Mouse (Mus musculus) kidney, adult 11 months (tissue): ENCODE data around the gene Gstt2.
A peak's percentile ranks its signal among the peaks of the same experiment; 100 is the strongest.

ENCODE experiments used
- DNase-seq: peaks from one replicate; pipeline ENCODE4 v3.0.0; 2022

Gene Gstt2

GRCm38 (mm10) chr10:75837248-75837759 lies at the start of gene Gstt2:
TSS of gene Gstt2 (minus strand) at chr10:75837424.
- peak; percentile 98 for DNase-seq

DNA sequence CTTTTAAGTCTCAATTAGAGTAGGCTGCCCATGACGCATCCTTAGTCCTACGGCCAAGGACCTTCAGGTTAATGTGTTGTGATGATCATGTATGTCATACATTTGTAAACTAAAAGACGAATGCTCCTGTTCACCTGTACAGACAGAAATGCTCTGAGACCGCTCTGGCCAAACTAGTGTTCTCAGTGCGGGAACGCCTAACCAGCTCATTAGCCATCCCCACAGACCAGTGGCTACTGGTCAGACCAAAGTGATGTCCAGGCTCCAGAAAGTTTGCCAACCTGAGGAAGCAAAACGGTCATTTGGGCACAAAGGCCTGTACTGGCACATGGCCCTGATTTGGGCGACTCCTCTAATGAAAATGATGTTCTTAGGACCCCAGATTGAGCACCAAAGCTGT lies 47.5 kb upstream of the Gstt2 start:
- no peak for DNase-seq

GRCm38 (mm10) chr10:75883232-75883552 lies 46.0 kb upstream of the Gstt2 start:
- peak; percentile 93 for DNase-seq

DNA sequence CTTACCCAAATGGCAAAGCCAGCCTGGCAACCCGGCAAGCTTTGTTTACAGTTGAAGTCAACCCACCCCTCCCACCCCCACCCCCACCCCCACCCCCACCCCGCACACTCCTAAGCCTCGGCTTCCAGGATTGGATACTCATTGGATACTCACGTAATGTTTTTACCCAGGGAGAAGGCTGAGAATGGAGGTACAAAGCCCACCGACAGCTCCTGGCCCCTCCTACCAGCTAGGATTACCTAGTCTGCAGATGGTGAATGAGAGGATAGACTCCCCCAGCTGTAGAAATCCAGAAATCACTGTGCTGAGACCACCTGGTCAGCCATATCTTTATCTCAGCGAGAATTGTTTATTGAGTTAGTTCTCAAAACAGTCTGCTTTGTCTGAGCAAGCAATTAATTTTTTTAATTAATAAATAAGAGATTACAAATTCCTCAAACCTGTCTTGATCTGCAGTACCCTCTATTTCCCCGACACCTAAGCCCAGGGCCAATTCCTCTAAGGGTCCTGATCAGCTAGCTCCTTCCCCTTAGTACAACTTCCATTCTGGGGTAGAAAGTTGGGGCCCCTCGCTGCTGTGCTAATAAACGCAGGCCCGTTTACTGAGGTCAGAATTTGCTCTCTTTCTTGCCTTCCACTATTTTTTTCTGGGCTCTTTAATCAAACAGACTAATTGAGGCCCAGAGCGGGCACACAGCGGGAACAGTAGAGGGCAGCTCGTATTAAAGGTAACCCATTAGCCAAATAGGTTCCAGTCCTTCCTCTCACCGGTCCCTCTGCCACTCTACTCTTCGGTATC lies 45.4 kb upstream of the Gstt2 start:
- DNase-seq, result no peak

DNA sequence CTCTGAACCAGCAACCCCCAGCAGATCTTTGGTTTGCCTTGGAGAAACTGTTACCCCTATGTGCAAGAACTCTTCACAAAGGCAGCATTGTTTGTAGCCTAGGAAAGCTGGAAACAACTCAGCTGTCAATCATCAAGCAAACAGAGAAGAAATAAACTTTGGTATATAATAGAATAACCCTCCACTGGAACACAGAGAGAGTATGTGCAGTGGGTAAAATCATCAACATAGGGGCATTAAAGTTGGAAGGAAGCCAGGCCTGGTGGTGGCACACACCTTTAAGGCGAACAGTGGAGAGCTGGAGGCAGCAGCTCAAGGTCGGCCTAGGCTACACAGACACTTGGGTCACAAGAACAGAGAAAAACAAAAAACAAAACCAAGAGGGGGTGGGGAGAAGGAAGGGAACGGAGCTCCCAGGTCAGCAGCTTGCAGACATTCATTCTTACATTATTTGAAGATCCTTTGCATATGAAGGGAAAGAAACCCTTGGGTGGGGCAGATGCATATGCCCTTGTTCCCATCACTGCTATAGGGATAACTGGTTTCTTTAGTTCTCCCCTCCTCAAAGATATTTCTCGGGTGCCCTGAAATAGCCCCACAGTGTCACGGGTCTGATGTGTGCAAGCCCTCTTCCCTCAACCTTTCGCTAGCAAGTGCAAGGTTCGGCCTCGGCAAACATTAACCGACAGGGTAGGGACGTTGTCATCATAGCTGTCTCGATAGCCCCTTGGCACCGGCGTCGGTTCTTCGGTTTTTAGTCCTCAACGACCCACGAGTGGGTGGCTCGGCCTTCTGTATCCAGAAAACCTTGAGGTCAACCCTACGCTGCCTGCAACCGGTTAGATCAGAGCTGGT lies 44.6 kb upstream of the Gstt2 start:
- DNase-seq, result peak; percentile 89

DNA sequence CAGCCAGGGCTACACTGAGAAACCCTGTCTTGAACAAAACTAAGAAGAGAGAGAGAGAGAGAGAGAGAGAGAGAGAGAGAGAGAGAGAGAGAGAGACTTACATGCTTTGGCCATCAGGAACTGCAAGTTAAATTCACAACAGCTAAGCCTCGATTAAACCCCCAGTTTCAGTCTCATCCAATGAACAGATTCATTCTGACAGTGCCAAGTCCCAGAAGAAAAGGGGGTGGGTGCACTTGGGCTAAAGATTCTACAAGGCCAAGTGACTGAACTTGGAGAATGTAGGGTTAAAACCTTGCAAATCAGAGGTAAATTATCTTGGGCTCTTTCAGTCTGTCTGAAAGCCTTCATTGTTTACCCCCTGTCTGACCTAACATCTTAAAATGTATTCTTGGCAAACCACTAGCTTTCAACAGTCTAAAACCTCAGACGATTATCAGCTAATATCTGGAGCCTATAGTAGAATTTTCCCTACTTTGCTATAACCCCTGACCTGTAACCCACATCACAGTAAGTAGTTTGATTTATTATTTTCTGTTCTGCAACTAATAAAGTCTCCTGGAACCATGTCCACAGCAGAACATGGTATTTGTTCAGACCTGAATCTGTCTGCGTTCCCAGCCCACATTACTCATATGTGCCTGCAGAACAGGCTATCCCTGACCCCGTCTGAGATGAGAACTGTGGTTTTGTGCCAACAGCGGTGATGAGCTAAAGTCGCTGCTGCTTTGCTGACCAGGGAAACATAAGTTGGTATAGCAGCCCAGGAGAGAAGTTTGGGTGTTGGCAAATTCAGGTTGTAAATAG lies 43.8 kb upstream of the Gstt2 start:
- DNase-seq, result no peak

DNA sequence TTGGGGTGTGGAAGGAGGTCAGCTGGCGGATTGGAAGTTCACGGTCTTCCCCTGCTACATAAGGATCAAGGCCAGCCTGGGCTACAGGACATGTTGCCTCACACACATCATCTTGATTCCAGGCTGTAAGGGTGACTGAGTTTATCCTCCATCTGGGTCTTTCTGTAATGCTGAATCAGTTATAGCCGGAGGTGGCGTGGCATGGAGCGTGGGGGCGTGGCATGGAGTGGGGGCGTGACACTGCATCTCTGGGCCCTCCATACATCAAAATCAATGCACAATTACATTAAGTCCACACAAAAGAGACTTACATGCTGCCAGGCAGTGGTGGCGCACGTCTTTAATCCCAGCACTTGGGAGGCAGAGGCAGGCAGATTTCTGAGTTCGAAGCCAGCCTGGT lies 43.1 kb upstream of the Gstt2 start:
- no peak for DNase-seq

DNA sequence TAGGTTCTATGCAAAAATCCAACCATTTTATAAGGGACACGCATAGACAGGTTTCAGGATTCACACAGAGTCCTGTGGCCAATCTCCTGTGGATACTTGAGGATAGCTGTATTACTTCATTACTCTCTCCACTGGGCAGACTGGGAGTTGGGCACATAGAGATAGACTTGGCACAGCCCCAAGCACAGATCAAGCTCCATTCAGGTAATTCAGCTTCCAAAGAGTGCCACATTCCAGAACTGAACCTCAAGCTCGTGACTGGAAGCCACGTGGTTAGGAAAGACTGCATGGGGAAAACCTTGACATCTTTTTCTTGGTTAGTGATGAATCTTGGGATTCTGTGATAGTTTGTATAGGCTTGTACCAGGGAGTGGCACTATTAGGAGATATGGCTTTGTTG lies 41.6 kb upstream of the Gstt2 start:
- peak; percentile 79 for DNase-seq

DNA sequence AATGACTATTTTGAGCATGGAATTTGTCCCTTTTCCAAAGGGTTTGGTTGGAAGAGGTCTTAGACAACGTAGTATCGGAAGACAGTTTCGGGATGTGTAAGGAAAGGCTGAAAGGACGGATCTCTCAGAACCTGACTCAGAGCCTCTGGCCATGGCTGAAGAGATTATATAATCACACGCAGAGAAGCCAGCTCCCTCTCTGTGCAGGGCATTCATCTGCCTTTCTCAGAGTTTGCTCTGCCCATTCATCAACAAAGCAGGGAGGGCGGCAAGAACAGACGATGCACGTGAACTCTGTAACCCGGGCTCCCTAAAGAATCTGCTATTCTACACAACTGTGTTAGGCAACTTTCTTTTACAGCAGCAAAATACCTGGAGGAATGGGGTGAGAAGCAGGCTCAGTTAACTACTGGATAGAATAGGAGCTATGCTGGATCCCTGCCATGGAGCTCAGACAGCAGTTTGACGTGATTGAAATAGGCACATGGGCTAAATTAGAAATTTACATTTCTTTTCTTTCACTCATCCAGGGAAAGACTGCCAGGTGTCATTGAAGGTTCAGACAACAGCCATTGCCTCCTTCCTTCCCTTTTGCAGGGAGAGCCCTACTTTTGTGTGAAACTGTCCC lies 36.4 kb upstream of the Gstt2 start:
- DNase-seq, result no peak

GRCm38 (mm10) chr10:75872915-75873542 lies 35.8 kb upstream of the Gstt2 start:
- DNase-seq, result peak; percentile 58

DNA sequence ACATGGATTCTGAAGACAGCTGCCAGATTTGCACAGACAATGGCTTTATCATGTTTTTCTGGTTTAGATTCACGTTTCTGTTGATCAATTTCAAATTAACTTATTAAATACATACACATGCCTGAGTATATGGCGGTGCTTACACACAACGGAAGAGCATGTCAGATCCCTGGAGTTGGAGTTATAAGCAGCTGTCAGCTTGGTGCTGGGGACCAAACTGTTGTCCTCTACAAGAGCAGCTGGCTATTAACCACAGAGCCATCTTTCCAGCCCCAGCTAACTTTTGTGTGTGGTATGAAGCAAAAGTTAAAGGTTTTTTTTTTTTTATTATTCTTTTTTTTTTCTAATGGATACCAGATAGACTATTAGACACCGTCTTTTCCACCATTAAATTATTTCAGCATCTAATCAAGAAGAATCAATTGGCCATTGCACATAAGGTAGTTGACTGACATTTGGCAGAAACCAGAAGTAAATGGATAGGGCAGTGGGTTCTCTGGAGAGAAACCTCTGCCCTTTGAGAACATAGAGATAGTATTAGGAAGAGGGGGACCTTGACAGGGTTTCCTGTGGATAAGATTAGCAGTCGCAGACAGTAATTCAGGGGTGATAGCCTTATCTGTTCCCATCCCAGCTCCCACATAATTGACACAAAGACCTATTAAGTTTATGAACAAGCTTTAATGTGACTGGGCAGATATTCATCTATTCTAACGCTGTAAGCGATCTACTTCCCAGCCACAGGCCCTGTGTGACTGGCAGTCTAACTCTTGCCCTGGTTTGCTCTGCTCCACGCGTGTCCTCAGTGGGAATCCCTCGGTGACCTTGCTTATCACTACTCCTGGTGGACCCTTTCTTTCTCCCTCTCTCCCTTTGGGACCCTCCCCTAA lies 35.0 kb upstream of the Gstt2 start:
- DNase-seq, result no peak

DNA sequence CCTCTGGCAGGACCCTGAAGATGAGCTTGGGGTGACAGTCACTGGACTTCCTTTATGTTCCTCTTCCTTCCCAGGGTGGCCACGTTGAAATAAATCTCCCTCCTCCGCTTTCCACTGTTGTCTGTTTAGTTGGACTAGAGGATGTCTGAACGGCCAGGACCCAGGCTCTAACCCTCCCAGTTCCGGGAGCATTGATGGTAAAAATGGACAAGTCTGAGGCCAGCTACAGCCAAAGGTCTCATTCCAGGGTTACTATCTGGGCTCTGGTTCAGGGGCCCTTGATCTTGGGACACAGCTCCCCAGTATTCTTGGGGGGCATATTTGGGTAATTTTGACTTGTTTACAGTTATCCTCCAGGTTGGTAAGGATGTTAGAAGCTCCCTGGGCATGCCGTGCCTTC lies 24.4 kb upstream of the Gstt2 start:
- DNase-seq, result no peak

GRCm38 (mm10) chr10:75860746-75861145 lies 23.5 kb upstream of the Gstt2 start:
- peak; percentile 46 for DNase-seq

DNA sequence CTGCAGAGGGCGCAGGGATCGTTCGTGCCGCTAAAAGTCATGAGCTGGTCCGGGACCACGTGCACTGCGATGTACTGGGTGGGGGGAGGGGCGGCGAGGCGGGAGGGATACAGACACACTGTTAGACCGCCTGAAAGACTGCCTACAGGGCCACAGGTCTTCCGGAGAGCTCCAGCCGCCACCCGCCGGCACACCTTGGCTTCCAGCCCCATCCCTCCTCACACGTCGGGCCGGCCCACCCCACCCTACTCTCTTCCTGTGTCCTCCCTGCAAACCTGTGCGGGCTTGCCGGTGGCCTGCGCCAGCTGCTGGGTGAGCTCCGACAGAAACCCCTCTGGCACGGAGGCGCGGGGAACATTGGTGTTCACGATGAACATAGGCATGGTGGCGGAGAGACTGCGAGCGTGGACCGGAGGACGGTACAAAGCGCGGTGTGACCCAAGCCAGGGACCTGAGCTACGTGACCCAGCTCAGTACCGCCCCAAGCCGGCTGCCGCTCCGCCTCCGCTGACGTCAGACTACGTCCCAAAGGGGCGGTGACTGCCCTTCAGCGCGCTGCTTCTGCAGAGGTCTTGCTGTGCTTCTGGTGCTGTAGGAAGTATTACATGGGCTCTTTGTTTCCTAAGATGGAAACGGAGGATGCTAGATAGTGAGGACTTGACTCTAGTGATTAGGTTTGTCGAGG lies 22.7 kb upstream of the Gstt2 start, which contains the start of gene Mif:
TSS of gene Mif (minus strand) at position 455 of the 685 bp plus-strand sequence.
- DNase-seq, result peak; percentile 89

DNA sequence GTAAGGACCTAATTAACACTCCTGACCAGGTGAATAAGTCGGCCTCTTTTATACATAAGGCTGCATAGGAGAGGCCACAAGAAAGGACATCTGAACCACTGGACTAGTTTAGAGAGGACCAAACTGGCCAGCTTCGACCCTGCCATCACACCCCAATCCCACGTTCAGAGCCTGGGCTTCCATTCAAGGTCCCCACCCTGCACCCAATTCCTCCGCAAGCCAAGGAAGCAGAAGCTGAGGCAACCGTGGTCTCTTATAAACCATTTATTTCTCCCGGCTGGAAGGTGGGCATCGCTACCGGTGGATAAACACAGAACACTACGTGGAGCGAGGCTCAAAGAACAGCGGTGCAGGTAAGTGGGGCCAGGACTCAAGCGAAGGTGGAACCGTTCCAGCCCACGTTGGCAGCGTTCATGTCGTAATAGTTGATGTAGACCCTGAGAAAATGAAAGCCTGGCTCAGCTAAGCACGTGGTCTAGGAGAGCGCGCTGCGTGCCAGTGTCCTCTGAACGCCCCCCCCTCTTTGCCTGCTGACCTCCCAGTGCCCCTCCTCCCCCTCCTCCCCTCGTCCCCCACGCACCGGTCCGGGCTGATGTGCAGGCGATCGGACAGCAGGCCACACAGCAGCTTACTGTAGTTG lies 22.0 kb upstream of the Gstt2 start:
- DNase-seq, result peak; percentile 61

- DNase-seq, result peak; percentile 62
These were observed 20.4 kb upstream of the Gstt2 start for GRCm38 (mm10) chr10:75857598-75857997.

DNA sequence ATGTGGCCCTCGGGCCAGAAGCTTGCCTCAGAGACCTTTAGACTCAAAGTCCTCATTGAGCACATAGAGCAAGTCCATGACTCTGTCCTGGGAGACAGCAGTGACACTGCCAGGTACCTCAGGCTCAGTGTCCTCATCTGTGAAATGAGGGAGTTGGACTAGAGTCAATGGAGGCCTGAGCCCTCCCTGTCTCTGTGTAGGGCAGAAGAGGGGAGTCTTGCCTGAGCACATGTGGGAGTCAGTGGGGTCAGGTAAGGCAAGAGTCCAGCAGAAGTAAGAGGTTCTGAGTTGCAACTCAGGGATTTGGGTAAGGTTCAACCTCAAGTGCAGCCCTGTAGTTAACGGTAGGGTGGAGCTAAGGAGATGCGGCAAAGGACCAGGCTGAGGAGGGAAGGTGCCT lies 19.8 kb upstream of the Gstt2 start:
- DNase-seq, result peak; percentile 45

DNA sequence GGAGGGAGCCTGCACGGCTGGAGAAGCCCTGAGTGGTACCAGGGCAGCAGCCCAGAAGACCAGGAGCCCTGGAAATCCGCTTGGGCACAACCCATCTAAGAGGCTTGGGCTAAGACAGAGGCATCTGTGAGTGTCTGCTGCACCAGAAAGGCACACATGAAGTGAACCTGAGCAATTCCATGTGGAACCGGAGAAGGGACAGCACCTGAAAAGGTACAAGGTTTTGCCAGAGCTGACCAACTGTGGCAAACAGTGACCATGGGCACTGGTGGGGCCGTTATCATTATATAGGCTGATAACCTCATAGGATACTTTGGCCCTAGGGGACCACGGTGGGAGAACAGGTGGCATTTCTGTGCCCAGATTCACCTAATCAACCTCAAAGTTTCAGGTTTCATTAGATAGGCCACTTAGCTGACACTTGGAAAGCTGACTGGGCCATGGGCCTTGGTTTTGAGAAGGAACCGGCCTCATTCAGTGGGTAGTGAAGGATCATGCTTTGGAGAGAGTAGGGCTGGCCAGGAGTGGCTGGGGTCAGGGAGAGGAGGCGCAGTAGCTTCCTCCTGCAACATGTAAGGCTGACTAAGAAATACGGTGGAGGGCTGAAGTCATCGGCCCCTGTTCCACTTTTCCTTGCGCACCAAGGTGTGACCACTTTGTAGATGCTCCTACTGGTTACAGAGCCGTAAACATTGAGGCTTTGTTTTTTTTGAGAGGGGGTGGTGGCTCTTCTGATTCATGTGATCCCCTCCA lies 19.1 kb upstream of the Gstt2 start:
- no peak for DNase-seq

- no peak for DNase-seq
These were observed 18.3 kb upstream of the Gstt2 start for GRCm38 (mm10) chr10:75855416-75855981.
